Mouse (Mus musculus) hindbrain, embryonic 12.5 days (tissue): ENCODE data around the gene Bcl2. TPM values are rescaled to one million over a fixed set of nuclear protein-coding genes. Genes with fewer than 3 reads are reported as not detected.

Experiments
- ATAC-seq: fragments of 200-750 bp; cut with Nextera tagmentation; 2 replicates; pipeline ENCODE4 v1.8.0; 2017; ENCODE audit warnings: moderate TSS enrichment; ENCODE audit not compliant: low FRiP score
- H3K27ac ChIP-seq: fragments of 300-500 bp; sonication (generic); 2 replicates; pipeline ENCODE4 v1.5.1; 2016; ENCODE audit warnings: mild to moderate bottlenecking
- H3K27me3 ChIP-seq: fragments of 300-500 bp; sonication (generic); 2 replicates; pipeline ENCODE4 v1.6.1; 2016; ENCODE audit warnings: mild to moderate bottlenecking
- H3K36me3 ChIP-seq: fragments of 300-500 bp; sonication (generic); 2 replicates; pipeline ENCODE4 v1.6.1; 2016; ENCODE audit warnings: mild to moderate bottlenecking
- H3K4me1 ChIP-seq: fragments of 300-500 bp; sonication (generic); 2 replicates; pipeline ENCODE4 v1.6.1; 2016
- H3K4me2 ChIP-seq: fragments of 300-500 bp; sonication (generic); replicated peaks from 2 replicates; pipeline ENCODE4 v1.6.1; 2016; ENCODE audit warnings: mild to moderate bottlenecking
- H3K4me3 ChIP-seq: fragments of 300-500 bp; sonication (generic); 2 replicates; pipeline ENCODE4 v1.5.1; 2016; ENCODE audit warnings: mild to moderate bottlenecking
- H3K9ac ChIP-seq: fragments of 300-500 bp; sonication (generic); 2 replicates; pipeline ENCODE4 v1.6.1; 2016; ENCODE audit warnings: mild to moderate bottlenecking, moderate library complexity
- H3K9me3 ChIP-seq: fragments of 300-500 bp; sonication (generic); replicated peaks from 2 replicates; pipeline ENCODE4 v1.6.1; 2016; ENCODE audit warnings: mild to moderate bottlenecking
- WGBS: fragments of 180-500 bp; shearing (Covaris S2); methylation state at CpG from one replicate; pipeline ENCODE4 v1.1.7; 2016; 5-methylcytosine and 5-hydroxymethylcytosine counted together
- polyA plus RNA-seq: library from polyadenylated mRNA; unstranded; fragments of >200 nt; fragmentation: Nextera tagmentation; extraction: Ambion mirVana; gene quantifications from 2 replicates; pipeline ENCODE4 v1.2.1, GENCODE M21; 2016

Gene Bcl2
- polyA plus RNA-seq, 1 experiment from 2014 or later = 15.5 TPM

GRCm38 (mm10) chr1:106707036-106707880, 6.8 kb downstream of the Bcl2 start:
- H3K9me3 ChIP-seq = no peaks in the 10 kb centered on the region
- H3K27ac ChIP-seq = no peak overlapping the region
- WGBS = 83% methylated on average over 6 of the region's 6 CpGs
- H3K9ac ChIP-seq = no peak overlapping the region
- no peak for ATAC-seq
- H3K27me3 ChIP-seq = peaks cover 2% of the 10 kb centered on the region; the same call in 1 of the 2 replicates
- no peak overlapping the region for H3K4me3 ChIP-seq
- peaks cover 9% of the 10 kb centered on the region for H3K4me1 ChIP-seq
- H3K36me3 ChIP-seq = no peaks in the 10 kb centered on the region
- no peak overlapping the region for H3K4me2 ChIP-seq

- H3K4me3 ChIP-seq = no peak overlapping the region
- H3K9ac ChIP-seq = no peak overlapping the region
- no peaks in the 10 kb centered on the region for H3K9me3 ChIP-seq
- WGBS = 61% methylated on average over 3 of the region's 3 CpGs
- no peak for ATAC-seq
- H3K4me2 ChIP-seq = no peak overlapping the region
- H3K4me1 ChIP-seq = 0 out of 2 replicates have a peak, but pooled peaks cover 2% of the 10 kb centered on the region
- no peaks in the 10 kb centered on the region for H3K27me3 ChIP-seq
- H3K27ac ChIP-seq = no peak overlapping the region
- no peaks in the 10 kb centered on the region for H3K36me3 ChIP-seq
Measured at GRCm38 (mm10) chr1:106703183-106703582, 10.9 kb downstream of the Bcl2 start.

DNA sequence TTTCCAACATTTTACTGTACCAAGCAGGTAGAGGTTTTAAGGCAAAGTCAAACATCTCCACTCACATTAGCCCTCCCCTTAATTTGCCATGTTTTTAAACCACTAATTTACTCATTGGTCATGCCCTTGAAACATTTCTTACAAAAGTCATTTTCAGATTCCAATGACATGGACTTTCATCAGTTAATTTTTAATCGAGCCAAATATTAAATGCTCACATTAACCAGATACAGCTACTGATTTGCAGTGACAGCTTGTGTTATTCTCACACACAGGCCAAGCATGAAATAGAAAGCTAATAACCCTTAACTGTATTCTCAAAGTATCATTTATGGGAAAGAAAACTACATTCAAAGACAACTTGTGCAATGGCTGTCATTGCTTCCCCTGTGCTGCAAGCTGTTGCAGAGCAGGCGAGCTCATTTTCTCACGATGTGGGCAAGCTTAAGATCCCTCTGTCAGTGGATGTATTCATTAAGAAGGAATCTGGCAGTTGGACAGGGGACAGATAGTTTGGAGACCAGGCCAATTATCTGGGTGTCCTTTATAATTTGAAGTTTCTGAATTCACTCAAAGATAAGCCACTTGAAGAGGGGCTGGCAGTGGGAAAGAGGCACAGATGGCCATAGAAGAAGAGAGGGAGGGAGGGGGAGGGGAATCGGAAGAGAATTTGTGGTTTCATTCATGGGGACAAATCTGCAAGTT, 11.5 kb downstream of the Bcl2 start:
- Histone ChIP-seq H3K36me3 (no peaks in the 10 kb centered on the region), H3K27me3 (no peaks in the 10 kb centered on the region), H3K4me2 (no peak overlapping the region), H3K27ac (no peak overlapping the region), H3K4me3 (no peak overlapping the region), H3K9ac (no peak overlapping the region), H3K9me3 (no peaks in the 10 kb centered on the region), H3K4me1 (0 out of 2 replicates have a peak, but pooled peaks cover 2% of the 10 kb centered on the region)
- 73% methylated on average over 4 of the region's 4 CpGs for WGBS
- ATAC-seq = 0 out of 2 replicates have a peak, but pooled peaks have one; percentile 52

DNA sequence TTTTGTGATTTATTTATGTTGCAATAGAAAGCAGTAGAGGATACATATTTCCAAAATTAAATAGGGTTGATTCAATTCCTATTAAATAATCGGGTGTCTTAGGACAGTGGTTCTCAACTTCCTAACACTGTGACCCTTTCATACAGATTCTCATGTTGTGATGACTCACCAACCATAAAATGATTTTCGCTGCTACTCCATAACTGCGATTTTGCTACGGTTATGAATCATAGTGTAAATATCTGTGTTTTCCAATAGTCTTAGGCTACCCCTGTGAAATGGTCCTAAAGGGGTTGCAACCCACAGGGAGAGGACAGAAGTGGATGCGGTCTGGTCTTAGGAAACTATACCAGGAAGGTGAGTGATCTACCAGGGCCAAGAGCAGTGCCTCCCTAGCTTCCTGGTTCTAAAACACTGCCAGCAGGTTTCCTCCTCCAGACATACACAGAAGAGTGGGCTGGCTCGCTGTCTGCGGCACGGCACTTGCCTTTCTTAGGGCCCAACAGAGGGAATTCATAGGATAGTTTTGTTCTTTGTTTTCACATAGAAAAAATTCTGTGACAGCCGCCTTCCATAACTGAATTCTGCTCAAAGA, 13.5 kb downstream of the Bcl2 start:
- ATAC-seq = no peak
- H3K4me3 ChIP-seq = no peak overlapping the region
- H3K27me3 ChIP-seq = no peaks in the 10 kb centered on the region
- H3K4me1 ChIP-seq = 0 out of 2 replicates have a peak, but pooled peaks cover 2% of the 10 kb centered on the region
- whole genome bisulfite sequencing = 92% methylated on average over 9 of the region's 9 CpGs
- no peak overlapping the region for H3K9ac ChIP-seq
- no peaks in the 10 kb centered on the region for H3K9me3 ChIP-seq
- H3K27ac ChIP-seq = no peak overlapping the region
- no peak overlapping the region for H3K4me2 ChIP-seq
- H3K36me3 ChIP-seq = no peaks in the 10 kb centered on the region

GRCm38 (mm10) chr1:106696472-106696871, 17.6 kb downstream of the Bcl2 start:
- no peak overlapping the region for H3K27ac ChIP-seq
- no peak overlapping the region for H3K9ac ChIP-seq
- H3K27me3 ChIP-seq = no peaks in the 10 kb centered on the region
- 0 out of 2 replicates have a peak, but pooled peaks cover 2% of the 10 kb centered on the region for H3K4me1 ChIP-seq
- no peak overlapping the region for H3K4me2 ChIP-seq
- H3K36me3 ChIP-seq = no peaks in the 10 kb centered on the region
- no peaks in the 10 kb centered on the region for H3K9me3 ChIP-seq
- 88% methylated on average over 5 of the region's 5 CpGs for WGBS
- ATAC-seq = no peak
- no peak overlapping the region for H3K4me3 ChIP-seq

DNA sequence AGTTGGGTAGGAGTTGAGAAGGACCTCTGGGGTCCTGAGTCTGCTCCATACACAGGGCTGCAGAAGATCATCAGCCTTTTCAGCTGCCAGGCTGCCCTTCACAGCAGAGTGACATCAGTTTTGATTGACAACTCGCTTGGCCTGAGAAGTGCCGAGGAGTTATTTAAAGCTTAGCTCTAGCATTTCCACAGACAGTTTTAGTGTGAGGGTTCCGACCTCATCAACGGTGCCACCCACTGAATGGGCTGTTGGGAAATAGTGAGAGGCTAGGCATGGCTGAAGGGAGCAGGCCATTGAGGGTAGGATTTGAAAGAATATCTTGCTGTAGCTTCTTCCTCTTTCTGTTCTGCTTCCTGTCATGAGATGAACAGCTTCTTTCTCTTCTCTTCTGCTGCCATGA, 18.4 kb downstream of the Bcl2 start:
- ATAC-seq = no peak
- no peaks in the 10 kb centered on the region for H3K9me3 ChIP-seq
- H3K27me3 ChIP-seq = no peaks in the 10 kb centered on the region
- no peak overlapping the region for H3K4me3 ChIP-seq
- no peak overlapping the region for H3K27ac ChIP-seq
- no peak overlapping the region for H3K9ac ChIP-seq
- no peak overlapping the region for H3K4me2 ChIP-seq
- WGBS = 83% methylated on average over 4 of the region's 4 CpGs
- no peaks in the 10 kb centered on the region for H3K4me1 ChIP-seq
- H3K36me3 ChIP-seq = no peaks in the 10 kb centered on the region

- 80% methylated on average over 6 of the region's 6 CpGs for WGBS
Measured at GRCm38 (mm10) chr1:106694316-106694715, 19.8 kb downstream of the Bcl2 start.

DNA sequence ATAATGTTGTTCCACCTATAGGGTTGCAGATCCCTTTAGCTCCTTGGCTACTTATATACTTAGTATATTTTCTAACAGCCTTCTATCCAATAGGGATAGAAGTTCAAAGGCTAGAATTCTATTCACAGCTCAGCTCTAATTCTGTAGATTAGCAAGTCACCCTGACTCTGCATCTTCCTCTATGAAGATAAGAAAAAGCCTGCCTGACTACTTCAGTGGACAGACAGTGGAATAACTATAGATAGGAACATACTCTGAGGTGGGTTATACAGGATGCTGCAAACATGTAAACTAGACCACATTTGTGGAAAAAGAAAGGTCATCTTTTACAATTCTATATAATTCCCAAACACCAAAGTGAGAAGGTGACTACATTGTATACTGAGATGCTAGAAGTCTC, 21.5 kb downstream of the Bcl2 start:
- H3K9me3 ChIP-seq = no peaks in the 10 kb centered on the region
- H3K27me3 ChIP-seq = no peaks in the 10 kb centered on the region
- no peaks in the 10 kb centered on the region for H3K4me1 ChIP-seq
- no peaks in the 10 kb centered on the region for H3K36me3 ChIP-seq
- H3K4me3 ChIP-seq = no peak overlapping the region
- no peak for ATAC-seq
- no peak overlapping the region for H3K9ac ChIP-seq
- no peak overlapping the region for H3K4me2 ChIP-seq
- no peak overlapping the region for H3K27ac ChIP-seq

More at GRCm38 (mm10) chr1:106694316-106694715, 19.8 kb downstream of the Bcl2 start:
- H3K4me2 ChIP-seq = no peak overlapping the region
- H3K4me3 ChIP-seq = no peak overlapping the region
- ATAC-seq = no peak
- no peak overlapping the region for H3K27ac ChIP-seq
- H3K4me1 ChIP-seq = no peaks in the 10 kb centered on the region
- no peak overlapping the region for H3K9ac ChIP-seq
- no peaks in the 10 kb centered on the region for H3K36me3 ChIP-seq
- H3K9me3 ChIP-seq = no peaks in the 10 kb centered on the region
- H3K27me3 ChIP-seq = no peaks in the 10 kb centered on the region

- no peak overlapping the region for H3K4me2 ChIP-seq
- WGBS = 85% methylated on average over 6 of the region's 6 CpGs
- no peak for ATAC-seq
- no peak overlapping the region for H3K27ac ChIP-seq
- H3K9ac ChIP-seq = no peak overlapping the region
- no peak overlapping the region for H3K4me3 ChIP-seq
- no peaks in the 10 kb centered on the region for H3K4me1 ChIP-seq
- H3K36me3 ChIP-seq = no peaks in the 10 kb centered on the region
- no peaks in the 10 kb centered on the region for H3K27me3 ChIP-seq
- H3K9me3 ChIP-seq = no peaks in the 10 kb centered on the region
Measured at GRCm38 (mm10) chr1:106690887-106691286, 23.2 kb downstream of the Bcl2 start.

DNA sequence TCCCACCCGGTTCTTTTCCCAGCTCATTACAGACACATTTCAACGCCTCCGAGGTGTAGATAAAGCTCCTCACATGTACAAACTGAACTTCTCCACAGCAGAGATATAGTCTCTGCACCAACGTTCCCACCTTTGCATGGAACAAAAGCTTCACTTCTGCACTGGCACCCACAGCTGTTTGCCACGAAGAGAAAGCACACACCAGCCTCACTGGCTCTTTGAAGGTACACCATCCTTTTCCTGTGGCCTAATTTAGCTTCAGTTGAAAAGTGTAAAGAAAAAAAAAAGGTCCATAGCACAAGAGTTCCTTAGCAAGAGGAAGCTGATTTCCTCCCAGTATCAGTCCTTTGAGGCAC, 25.9 kb downstream of the Bcl2 start:
- Histone ChIP-seq H3K4me1 (no peaks in the 10 kb centered on the region), H3K36me3 (no peaks in the 10 kb centered on the region), H3K4me2 (no peak overlapping the region), H3K27ac (no peak overlapping the region), H3K9ac (no peak overlapping the region), H3K4me3 (no peak overlapping the region), H3K27me3 (no peaks in the 10 kb centered on the region), H3K9me3 (no peaks in the 10 kb centered on the region)
- ATAC-seq = no peak
- WGBS = 72% methylated on average over 5 of the region's 5 CpGs

GRCm38 (mm10) chr1:106687435-106688160, 26.5 kb downstream of the Bcl2 start:
- WGBS = 83% methylated on average over 18 of the region's 18 CpGs
- no peaks in the 10 kb centered on the region for H3K4me1 ChIP-seq
- ATAC-seq = no peak

DNA sequence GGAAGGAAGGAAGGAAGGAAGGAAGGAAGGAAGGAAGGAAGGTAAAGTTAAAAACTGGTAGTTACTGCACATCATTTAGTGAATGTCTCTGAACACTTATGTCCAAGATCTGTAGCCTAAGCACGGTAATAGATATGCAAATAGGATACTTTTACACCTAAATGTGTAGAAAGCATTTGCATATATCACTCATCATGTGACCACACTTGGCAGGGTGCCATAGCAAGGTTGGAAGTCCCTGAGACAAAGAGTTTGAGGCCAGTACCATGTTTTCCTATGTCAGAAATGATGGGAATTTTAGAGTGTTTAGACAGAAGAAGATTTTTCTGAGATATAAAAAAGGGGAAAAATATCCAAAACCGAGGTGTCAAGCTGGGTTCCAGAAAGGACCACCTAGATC, 28.4 kb downstream of the Bcl2 start:
- no peak overlapping the region for H3K27ac ChIP-seq
- no peak overlapping the region for H3K9ac ChIP-seq
- H3K36me3 ChIP-seq = no peaks in the 10 kb centered on the region
- 72% methylated on average over 2 of the region's 2 CpGs for WGBS
- H3K27me3 ChIP-seq = no peaks in the 10 kb centered on the region
- no peak overlapping the region for H3K4me3 ChIP-seq
- ATAC-seq = no peak
- no peak overlapping the region for H3K4me2 ChIP-seq
- H3K9me3 ChIP-seq = no peaks in the 10 kb centered on the region
- no peaks in the 10 kb centered on the region for H3K4me1 ChIP-seq

More at GRCm38 (mm10) chr1:106687435-106688160, 26.5 kb downstream of the Bcl2 start:
- Histone ChIP-seq H3K27me3 (no peaks in the 10 kb centered on the region), H3K4me2 (no peak overlapping the region), H3K27ac (no peak overlapping the region), H3K9ac (no peak overlapping the region), H3K36me3 (no peaks in the 10 kb centered on the region), H3K4me3 (no peak overlapping the region), H3K9me3 (no peaks in the 10 kb centered on the region)
